Mouse (Mus musculus): Measurements from ENCODE around the gene Baz2a. TPM values are rescaled to one million over a fixed set of nuclear protein-coding genes. Genes with fewer than 3 reads are reported as not detected.

The Baz2a gene
- 39.0 and 43.3 TPM in 2 replicates for polyA plus RNA-seq (2012; rRNA removed)

DNA sequence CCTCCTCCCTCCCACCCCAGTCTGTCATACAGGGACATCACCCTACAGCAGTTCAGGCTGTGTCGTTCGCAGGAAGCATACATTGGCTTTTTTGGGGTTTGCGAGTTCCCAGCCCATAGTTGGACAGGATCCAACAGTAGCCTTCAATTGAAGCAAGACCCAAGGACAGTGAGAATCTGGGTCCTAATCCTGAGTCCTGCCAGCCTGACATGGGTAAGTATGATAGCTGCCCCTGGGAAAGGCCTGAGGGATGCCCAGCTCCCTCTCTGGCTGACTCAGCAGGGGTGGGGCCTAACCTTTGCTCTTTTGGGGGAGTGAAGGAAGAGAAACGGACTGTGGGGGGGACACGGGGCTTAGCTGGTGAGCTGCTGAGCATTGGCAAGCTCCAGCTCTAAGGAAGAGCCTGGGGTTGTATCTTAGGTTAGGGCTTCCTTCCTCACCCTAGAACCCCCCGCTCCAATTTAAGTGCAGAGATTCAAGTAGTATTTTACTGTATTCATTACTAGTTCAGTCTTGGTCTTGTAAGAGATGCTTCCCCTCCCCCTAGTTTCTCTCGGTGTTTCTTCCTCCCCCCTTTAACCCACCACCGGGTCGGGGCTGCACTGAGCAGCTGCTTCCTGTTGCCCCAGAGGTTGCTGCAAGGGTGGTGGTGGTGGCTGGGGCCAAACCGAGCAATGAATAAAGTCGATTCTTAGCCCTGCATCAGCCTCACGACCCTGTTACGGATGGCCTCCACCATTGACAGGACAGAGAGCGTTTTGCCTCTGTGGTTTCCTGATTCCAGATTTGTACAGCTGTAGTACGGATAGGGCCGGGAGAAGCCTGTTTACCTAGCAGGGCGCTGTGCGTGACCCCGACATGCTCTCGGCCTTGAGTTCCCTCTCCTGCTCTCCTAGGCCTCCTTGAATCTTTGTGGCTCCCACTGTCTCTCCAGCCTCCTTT, at the start of gene Baz2a:
Baz2a (plus strand) TSS at position 14 of the 942 bp plus-strand sequence.
- H3K36me3 ChIP-seq (ENCODE audit: control insufficient read depth, insufficient read depth, low read length): peaks cover 26% of the 10 kb centered on the region
- H3K4me3 ChIP-seq (ENCODE audit: extremely low read depth, insufficient read depth, insufficient read length): peak within 1 kb of the TSS; percentile 97
- H3K27ac ChIP-seq (ENCODE audit: insufficient read depth, low read length): peak within 1 kb of the TSS; percentile 97
- under 1% methylated on average over 20 of the region's 20 CpGs for WGBS
- TF ChIP-seq POLR2A (IDR thresholded peaks at IDR 0.05; ENCODE audit: low read depth, low read length) (peak; percentile 59), CTCF (IDR thresholded peaks at IDR 0.05; ENCODE audit: extremely low read depth, insufficient read depth, insufficient read length, insufficient replicate concordance) (no peak)
- peak; percentile 65 to 70 for DNase-seq (ENCODE audit: low read depth in 1 of 2, low spot score in 2 of 2)
- H3K27me3 ChIP-seq (ENCODE audit: control insufficient read depth, insufficient read depth, low read length): no peaks in the 10 kb centered on the region
- peaks cover 10% of the 10 kb centered on the region; the same call in 1 of the 2 replicates for H3K4me1 ChIP-seq (ENCODE audit: control insufficient read depth, insufficient read depth, insufficient read length)

DNA sequence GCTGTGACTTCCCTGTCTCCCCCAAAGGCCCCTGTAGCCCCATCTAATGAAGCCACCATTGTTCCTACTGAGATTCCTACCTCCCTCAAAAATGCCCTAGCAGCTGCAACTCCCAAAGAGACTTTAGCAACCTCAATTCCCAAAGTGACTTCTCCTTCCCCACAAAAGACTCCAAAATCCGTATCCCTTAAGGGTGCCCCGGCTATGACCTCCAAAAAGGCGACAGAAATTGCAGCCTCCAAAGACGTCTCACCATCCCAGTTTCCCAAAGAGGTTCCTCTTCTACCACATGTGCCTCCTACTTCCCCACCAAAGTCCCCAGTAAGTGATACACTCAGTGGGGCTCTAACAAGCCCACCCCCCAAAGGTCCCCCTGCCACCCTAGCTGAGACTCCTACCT, 49.7 kb upstream of the Baz2a start:
- WGBS: 90% methylated on average over 4 of the region's 4 CpGs
- Histone ChIP-seq H3K27me3 (ENCODE audit: control insufficient read depth, insufficient read depth, low read length) (no peaks in the 10 kb centered on the region), H3K36me3 (ENCODE audit: control insufficient read depth, insufficient read depth, low read length) (peaks cover 29% of the 10 kb centered on the region), H3K4me1 (ENCODE audit: control insufficient read depth, insufficient read depth, insufficient read length) (peaks cover 6% of the 10 kb centered on the region), H3K27ac (ENCODE audit: insufficient read depth, low read length) (no peak overlapping the region), H3K4me3 (ENCODE audit: extremely low read depth, insufficient read depth, insufficient read length) (no peak overlapping the region)
- DNase-seq (ENCODE audit: low read depth in 1 of 2, low spot score in 2 of 2): no peak
- no peak for TF ChIP-seq POLR2A (IDR thresholded peaks at IDR 0.05; ENCODE audit: low read depth, low read length)
- TF ChIP-seq CTCF (IDR thresholded peaks at IDR 0.05; ENCODE audit: extremely low read depth, insufficient read depth, insufficient read length, insufficient replicate concordance): no peak

DNA sequence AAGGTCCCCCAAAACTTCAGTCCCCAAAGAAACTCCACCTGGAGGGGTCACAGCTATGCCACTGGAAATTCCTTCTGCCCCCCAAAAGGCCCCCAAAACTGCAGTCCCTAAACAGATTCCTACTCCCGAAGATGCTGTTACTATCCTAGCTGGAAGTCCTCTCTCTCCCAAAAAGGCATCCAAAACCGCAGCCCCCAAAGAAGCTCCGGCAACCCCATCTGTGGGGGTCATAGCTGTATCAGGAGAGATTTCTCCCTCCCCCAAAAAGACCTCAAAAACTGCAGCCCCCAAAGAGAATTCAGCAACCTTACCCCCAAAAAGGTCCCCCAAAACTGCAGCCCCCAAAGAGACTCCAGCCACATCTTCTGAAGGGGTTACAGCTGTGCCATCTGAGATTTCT, 48.9 kb upstream of the Baz2a start:
- TF ChIP-seq CTCF (IDR thresholded peaks at IDR 0.05; ENCODE audit: extremely low read depth, insufficient read depth, insufficient read length, insufficient replicate concordance) (no peak), POLR2A (IDR thresholded peaks at IDR 0.05; ENCODE audit: low read depth, low read length) (no peak)
- H3K27ac ChIP-seq (ENCODE audit: insufficient read depth, low read length): no peak overlapping the region
- H3K4me3 ChIP-seq (ENCODE audit: extremely low read depth, insufficient read depth, insufficient read length): no peak overlapping the region
- H3K36me3 ChIP-seq (ENCODE audit: control insufficient read depth, insufficient read depth, low read length): peaks cover 30% of the 10 kb centered on the region
- H3K27me3 ChIP-seq (ENCODE audit: control insufficient read depth, insufficient read depth, low read length): no peaks in the 10 kb centered on the region
- WGBS: 85% methylated on average over 3 of the region's 3 CpGs
- DNase-seq (ENCODE audit: low read depth in 1 of 2, low spot score in 2 of 2): no peak
- H3K4me1 ChIP-seq (ENCODE audit: control insufficient read depth, insufficient read depth, insufficient read length): peaks cover 6% of the 10 kb centered on the region

DNA sequence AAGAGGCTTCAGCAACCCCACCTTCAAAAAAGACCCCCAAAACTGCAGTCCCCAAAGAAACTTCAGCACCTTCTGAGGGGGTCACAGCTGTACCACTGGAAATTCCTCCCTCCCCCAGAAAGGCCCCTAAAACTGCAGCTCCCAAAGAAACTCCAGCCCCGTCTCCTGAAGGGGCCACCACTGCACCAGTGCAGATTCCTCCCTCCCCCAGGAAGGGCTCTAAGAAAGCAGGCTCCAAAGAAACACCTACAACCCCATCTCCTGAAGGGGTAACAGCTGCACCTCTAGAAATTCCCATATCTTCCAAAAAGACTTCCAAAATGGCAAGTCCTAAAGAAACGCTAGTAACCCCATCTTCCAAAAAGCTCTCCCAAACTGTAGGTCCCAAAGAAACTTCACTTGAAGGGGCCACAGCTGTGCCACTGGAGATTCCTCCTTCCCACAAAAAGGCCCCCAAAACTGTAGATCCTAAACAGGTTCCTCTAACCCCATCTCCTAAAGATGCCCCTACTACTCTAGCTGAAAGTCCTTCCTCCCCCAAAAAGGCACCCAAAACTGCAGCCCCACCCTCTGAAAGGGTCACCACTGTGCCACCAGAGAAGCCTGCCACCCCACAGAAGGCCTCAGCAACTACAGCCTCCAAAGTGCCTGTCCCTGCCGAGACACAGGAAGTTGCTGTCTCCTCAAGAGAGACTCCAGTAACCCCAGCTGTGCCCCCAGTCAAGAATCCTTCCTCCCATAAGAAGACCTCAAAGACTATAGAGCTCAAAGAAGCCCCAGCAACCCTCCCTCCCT, 48.1 kb upstream of the Baz2a start:
- H3K36me3 ChIP-seq (ENCODE audit: control insufficient read depth, insufficient read depth, low read length): peaks cover 33% of the 10 kb centered on the region
- peaks cover 6% of the 10 kb centered on the region; the same call in 1 of the 2 replicates for H3K4me1 ChIP-seq (ENCODE audit: control insufficient read depth, insufficient read depth, insufficient read length)
- WGBS: 58% methylated on average over 3 of the region's 3 CpGs
- no peak overlapping the region for H3K27ac ChIP-seq (ENCODE audit: insufficient read depth, low read length)
- H3K4me3 ChIP-seq (ENCODE audit: extremely low read depth, insufficient read depth, insufficient read length): no peak overlapping the region
- no peak for DNase-seq (ENCODE audit: low read depth in 1 of 2, low spot score in 2 of 2)
- H3K27me3 ChIP-seq (ENCODE audit: control insufficient read depth, insufficient read depth, low read length): no peaks in the 10 kb centered on the region
- no peak for TF ChIP-seq CTCF (IDR thresholded peaks at IDR 0.05; ENCODE audit: extremely low read depth, insufficient read depth, insufficient read length, insufficient replicate concordance)
- no peak for TF ChIP-seq POLR2A (IDR thresholded peaks at IDR 0.05; ENCODE audit: low read depth, low read length)

DNA sequence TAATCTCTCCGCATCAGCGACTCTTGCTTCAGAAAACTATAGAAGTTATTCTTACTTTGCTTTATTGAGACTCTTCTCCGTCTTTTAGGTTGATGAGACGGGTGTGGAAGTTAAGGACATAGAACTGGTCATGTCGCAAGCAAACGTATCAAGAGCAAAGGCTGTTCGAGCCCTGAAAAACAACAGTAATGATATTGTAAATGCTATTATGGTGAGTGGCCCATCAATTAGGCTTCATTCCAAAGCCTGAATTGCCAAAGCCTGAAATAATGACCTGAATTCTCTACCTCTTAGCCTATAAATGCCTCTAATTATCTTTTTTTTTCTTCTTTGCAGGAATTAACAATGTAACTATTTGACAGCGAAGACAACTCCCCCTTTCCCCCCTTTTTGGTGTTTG, 43.2 kb upstream of the Baz2a start:
- Histone ChIP-seq H3K27me3 (ENCODE audit: control insufficient read depth, insufficient read depth, low read length) (no peaks in the 10 kb centered on the region), H3K27ac (ENCODE audit: insufficient read depth, low read length) (no peak overlapping the region), H3K36me3 (ENCODE audit: control insufficient read depth, insufficient read depth, low read length) (peaks cover 30% of the 10 kb centered on the region), H3K4me3 (ENCODE audit: extremely low read depth, insufficient read depth, insufficient read length) (no peak overlapping the region), H3K4me1 (ENCODE audit: control insufficient read depth, insufficient read depth, insufficient read length) (no peaks in the 10 kb centered on the region)
- 95% methylated on average over 8 of the region's 8 CpGs for WGBS
- TF ChIP-seq CTCF (IDR thresholded peaks at IDR 0.05; ENCODE audit: extremely low read depth, insufficient read depth, insufficient read length, insufficient replicate concordance) (no peak), POLR2A (IDR thresholded peaks at IDR 0.05; ENCODE audit: low read depth, low read length) (no peak)
- DNase-seq (ENCODE audit: low read depth in 1 of 2, low spot score in 2 of 2): no peak

DNA sequence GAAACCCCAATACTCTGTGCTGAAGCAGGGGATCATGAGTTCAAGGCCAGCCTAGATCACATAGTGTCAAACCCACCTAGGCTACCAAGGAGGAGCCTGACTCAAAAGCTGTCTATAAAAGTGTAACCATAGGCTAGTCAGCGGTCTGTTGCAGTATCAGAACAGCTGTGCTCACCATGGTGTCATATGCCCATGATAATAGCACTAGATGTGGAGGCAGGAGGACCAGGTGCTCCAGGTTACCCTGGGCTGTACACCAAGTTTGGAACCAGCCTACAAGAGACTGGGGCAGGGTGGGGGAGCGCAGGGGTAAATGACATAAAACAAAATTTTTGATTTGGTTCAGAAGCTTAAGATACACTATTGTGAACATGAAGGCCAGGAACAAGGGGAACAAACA, 41.6 kb upstream of the Baz2a start:
- no peak for DNase-seq (ENCODE audit: low read depth in 1 of 2, low spot score in 2 of 2)
- peaks cover 24% of the 10 kb centered on the region for H3K36me3 ChIP-seq (ENCODE audit: control insufficient read depth, insufficient read depth, low read length)
- no peak for TF ChIP-seq POLR2A (IDR thresholded peaks at IDR 0.05; ENCODE audit: low read depth, low read length)
- no peak for TF ChIP-seq CTCF (IDR thresholded peaks at IDR 0.05; ENCODE audit: extremely low read depth, insufficient read depth, insufficient read length, insufficient replicate concordance)
- H3K27ac ChIP-seq (ENCODE audit: insufficient read depth, low read length): no peak overlapping the region
- no peak overlapping the region for H3K4me3 ChIP-seq (ENCODE audit: extremely low read depth, insufficient read depth, insufficient read length)
- no peaks in the 10 kb centered on the region for H3K27me3 ChIP-seq (ENCODE audit: control insufficient read depth, insufficient read depth, low read length)
- 96% methylated on average over 2 of the region's 2 CpGs for WGBS
- H3K4me1 ChIP-seq (ENCODE audit: control insufficient read depth, insufficient read depth, insufficient read length): no peaks in the 10 kb centered on the region
